Mouse (Mus musculus) inflammation-experienced regulatory T-cells, adult 6 months (primary cell): Measurements from ENCODE around the gene Zfp114. TPM values are rescaled to one million over a fixed set of nuclear protein-coding genes. Genes with fewer than 3 reads are reported as not detected.

ENCODE experiments used
- polyA plus RNA-seq, 3 experiments: library from polyadenylated mRNA; unstranded; fragments of 100-300 nt; shearing (Covaris generic); gene quantifications; one replicate each; pipeline ENCODE4 v1.2.1; 2017

The Zfp114 gene
- polyA plus RNA-seq, 3 experiments from 2014 or later = 0.75 to 2.1 (median 1.2) TPM

Other genes starting within 250 kb of the Zfp114 start
- not detected for gene Vmn1r179, start 248.1 kb upstream of the Zfp114 start, polyA plus RNA-seq
- not detected for gene Vmn1r180, start 224.4 kb upstream of the Zfp114 start, polyA plus RNA-seq
- not detected for gene Vmn1r181, start 200.4 kb upstream of the Zfp114 start, polyA plus RNA-seq
- not detected for gene V1rd19, start 173.4 kb upstream of the Zfp114 start, polyA plus RNA-seq
- gene Vmn1r183, start 121.8 kb upstream of the Zfp114 start, polyA plus RNA-seq = under 1 TPM in 1 of 3 experiments, not detected in 2; 0.04 TPM
- gene Zfp180, start 93.1 kb upstream of the Zfp114 start, polyA plus RNA-seq = 10 to 100 TPM; 13.6 to 19.9 (median 17.2) TPM
- 1 to 10 TPM in 1 of 3 experiments, under 1 TPM in 2; 0.44 to 1.1 (median 0.58) TPM for gene Zfp112, start 62.7 kb upstream of the Zfp114 start, polyA plus RNA-seq
- gene Zfp235, start 40.9 kb upstream of the Zfp114 start, polyA plus RNA-seq = 10 to 100 TPM; 14.7 to 18.5 (median 16.5) TPM
- gene Zfp111, start 36.4 kb downstream of the Zfp114 start, polyA plus RNA-seq = 1 to 10 TPM; 1.2 to 1.3 (median 1.3) TPM
- 1 to 10 TPM; 1.4 to 2.3 (median 1.8) TPM for gene Zfp109, start 62.5 kb downstream of the Zfp114 start, polyA plus RNA-seq
- under 1 TPM in 1 of 3 experiments, not detected in 2; 0.29 TPM for gene Zfp108, start 79.7 kb downstream of the Zfp114 start, polyA plus RNA-seq
- gene Zfp93, start 95.4 kb downstream of the Zfp114 start, polyA plus RNA-seq = 1 to 10 TPM; 2.1 to 2.3 (median 2.2) TPM
- 10 to 100 TPM; 10.4 to 20.6 (median 19.0) TPM for gene Zfp61, start 126.2 kb downstream of the Zfp114 start, polyA plus RNA-seq
- 10 to 100 TPM in 2 of 3 experiments, 1 to 10 TPM in 1; 6.6 to 13.0 (median 12.6) TPM for gene Zfp94, start 141.6 kb downstream of the Zfp114 start, polyA plus RNA-seq
- not detected for gene Tescl, start 158.9 kb downstream of the Zfp114 start, polyA plus RNA-seq
- not detected for gene Lypd5, start 174.1 kb downstream of the Zfp114 start, polyA plus RNA-seq
- 100 to 1,000 TPM in 2 of 3 experiments, 10 to 100 TPM in 1; 79.1 to 131 (median 126) TPM for gene Kcnn4, start 195.2 kb downstream of the Zfp114 start, polyA plus RNA-seq
- 10 to 100 TPM; 22.7 to 26.1 (median 23.6) TPM for gene Smg9, start 224.6 kb downstream of the Zfp114 start, polyA plus RNA-seq